Mouse (Mus musculus) urinary bladder, postnatal 14 days (tissue): Measurements from ENCODE around the gene Pced1b.

Source experiments
- DNase-seq: peaks from one replicate; pipeline ENCODE4 v3.0.0; 2021; ENCODE audit warnings: low spot score

Gene Pced1b

DNA sequence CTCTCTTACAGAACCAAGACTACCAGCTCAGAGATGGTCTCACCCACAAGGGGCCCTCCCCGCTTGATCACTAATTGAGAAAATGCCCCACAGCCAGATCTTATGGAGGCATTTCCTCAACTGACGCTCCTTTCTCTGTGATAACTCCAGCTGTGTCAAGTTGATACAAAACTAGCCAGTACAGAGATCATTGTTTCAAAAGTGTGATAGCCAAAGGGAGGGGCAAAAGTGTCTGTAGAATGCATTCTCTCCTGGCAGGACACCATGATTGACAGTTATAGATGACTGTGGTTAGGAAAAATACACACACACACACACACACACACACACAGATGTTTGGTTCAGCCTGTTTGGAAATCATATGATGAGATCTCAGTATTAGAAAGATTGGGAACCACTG is 150.9 kb downstream of the Pced1b start:
- DNase-seq, result no peak

DNA sequence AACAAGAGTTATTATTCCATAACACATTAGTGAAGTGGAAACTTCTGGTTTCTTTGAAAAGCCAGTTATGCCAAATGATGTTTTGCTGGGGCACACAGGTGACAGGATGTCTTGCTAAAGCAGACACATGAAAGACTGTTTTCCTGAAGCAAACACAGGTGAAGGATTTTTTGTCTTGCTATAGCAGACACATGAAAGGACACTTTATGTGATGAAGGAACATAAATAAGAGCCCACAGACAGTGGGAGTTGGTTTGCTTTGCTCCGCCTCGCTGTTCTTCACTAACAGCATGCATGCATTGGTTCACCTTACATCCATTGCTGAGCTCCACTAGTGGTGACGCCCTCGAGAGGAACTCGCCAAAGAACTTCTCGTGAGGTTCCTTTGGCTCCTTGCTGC is 154.0 kb downstream of the Pced1b start:
- no peak for DNase-seq

DNA sequence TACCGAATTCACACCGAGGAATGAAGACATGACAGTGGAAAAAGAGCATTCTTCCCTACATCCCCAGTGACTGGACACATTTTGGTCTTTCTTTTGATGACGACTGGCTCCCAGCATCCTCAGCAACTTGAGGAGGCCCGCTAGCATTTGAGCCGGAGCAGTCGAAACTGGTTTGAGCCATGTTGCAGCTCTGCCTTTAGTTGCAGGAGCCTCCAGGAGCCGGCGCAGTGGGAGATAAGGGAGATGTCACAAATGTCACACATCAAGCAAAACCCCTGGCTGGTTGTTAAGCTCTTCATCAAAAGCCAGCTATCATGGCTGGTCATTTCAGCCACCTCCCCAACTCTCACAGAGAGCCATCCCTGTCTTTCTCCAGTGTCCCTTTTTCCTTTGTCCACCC is 157.6 kb downstream of the Pced1b start:
- no peak for DNase-seq

DNA sequence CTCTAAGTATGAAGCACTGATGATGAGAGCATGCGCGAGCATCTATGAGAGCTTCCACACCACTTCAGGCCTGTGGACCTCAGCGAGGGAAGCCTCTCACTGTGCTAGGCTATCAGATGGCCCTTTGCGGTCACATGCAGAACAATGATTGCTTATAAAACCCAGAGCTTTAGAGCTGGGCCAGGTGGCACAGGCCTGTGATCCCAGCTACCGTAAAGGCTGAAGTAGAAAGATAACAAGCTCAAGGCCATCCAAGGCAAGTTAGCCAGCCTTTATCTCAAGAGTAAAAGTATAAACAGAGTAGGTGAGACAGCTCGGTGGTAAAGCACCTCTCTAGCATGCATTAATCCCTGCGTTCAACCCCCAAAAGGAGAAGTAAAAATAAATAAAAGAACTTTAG is 158.1 kb downstream of the Pced1b start:
- DNase-seq, result no peak

DNA sequence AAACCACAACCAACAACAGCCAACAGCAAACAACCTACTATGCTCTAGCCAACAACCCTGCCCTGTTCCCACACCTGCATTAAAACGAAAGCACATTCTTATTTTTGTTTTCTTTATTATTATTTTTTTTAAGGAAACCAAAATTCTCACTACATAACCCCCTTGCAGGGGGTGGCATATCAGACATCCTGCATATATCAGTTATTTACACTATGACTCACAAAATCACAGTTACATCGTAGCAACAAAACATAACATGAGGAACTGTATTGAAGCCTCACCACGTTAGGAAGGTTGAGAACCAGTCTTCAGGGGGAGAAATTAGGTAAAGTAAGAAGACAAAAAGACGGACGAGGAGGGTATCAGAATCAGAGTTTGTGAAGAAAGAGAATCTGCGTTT is 159.2 kb downstream of the Pced1b start:
- DNase-seq, result no peak

DNA sequence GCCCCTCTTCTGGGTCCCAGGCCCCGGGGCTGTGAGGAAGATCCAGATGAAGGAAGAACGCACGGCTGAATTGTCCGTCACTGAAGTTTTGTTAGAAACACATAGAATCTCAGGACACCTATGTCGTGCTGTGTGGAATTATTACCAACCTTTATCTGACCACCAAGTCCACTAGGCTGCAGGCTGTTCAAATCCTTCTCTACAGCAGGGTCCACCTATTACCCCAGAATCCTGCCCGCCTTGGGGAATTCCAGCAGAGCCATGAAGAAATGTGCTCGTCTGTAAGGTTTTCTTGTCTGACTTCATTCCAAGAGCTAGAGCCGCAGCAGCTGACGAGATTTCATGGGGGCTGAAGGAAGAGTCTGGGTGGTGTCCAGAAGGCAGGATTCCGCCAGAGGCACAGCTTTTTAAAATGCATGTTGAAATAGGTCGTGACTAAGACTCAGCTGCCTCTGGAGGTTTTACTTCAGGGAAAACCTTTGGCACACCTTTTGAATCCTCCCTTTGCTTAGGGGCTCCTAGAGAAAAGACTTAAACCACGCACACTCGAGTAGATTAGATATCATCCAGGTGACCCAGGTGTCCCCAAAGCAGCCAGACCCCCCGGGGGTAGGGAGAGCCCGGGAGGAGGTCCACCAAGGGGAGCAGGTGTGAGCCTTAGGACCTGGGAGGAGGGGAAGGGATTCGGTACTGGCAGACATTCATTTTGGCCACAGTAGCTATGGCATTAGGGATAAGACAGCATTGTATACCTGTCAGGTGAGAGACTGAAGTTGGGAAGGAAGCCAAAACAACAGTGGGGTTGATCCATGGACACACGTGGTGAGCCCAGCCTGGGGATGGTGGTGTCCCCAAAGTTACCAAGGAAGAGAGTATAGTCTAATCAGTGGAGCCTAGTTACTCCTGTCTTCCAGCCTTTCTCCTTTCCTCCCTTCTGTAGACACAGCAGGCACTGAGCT is 160.9 kb downstream of the Pced1b start:
- DNase-seq, result peak; percentile 54

DNA sequence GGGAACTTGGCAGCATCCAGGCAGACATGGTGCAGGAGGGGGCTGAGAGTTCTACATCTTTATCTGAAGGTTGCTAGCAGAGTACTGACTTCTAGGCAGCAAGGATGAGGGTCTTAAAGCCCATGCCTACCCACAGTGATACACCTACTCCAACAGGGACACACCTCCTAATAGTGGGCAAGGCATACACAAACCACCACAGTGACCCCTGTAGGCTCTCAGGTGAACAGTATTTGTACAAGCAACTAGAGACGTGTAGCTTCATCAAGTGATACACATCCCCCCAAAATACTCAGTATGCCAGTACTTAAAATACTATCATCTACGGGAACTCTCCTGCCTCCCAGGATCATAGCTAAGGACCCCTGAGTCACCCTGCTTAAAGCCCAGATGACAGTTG is 164.2 kb downstream of the Pced1b start:
- no peak for DNase-seq

DNA sequence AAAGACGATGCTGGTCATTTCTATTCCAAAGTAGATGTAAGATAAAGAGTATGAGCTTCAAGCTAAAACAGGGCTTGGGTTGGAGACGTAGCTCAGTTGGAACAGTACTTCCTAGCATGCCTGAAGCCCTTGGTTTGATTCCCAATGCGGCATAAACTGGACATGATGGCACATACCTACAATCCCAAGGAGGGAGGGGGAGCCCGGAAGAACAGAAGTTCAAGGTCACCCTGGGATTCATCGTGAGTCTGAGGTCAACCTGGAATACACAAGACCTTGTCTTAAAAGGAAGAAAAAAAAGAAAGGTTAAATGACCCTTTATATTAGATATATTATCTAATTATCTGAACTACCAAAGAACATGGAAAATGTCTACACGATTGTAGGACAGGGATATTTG is 164.8 kb downstream of the Pced1b start:
- DNase-seq, result no peak

DNA sequence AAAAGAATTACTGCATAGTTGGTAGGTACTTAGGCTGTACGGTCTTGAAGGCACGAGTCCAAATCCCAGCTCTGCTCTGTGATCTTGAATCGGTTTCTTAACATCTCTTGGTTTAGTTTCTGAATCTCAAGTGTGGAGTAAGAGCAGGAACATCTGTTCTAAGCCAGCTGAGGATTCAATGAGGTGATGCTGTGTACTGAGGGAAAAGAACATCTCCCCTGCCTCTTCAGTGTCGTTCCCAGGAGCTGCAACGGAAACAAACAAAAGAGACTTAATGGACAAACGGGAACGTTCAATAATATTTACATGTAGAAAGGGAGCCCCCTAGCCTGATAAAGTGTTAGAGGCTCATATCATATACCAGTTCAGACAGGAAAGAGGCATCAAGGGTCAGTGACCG is 165.4 kb downstream of the Pced1b start:
- DNase-seq, result no peak

DNA sequence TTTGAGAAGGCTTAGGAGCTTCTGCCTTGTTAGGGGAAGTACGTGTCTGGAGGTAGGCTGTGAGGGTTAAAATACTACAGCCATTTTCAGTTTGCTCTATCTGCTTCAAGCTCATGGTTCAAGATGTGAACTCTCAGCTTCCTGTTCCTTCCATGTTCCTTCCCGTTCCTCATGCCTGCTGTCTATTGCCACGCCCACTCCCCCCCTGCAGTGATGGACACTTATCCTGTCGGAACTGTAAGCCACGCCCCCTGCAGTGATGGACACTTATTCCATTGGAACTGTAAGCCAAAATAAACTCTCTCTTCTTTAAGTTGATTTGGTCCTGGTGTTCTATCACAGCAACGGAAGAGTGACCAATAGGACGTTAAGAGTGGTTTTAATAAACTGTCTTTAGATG is 166.0 kb downstream of the Pced1b start:
- no peak for DNase-seq

DNA sequence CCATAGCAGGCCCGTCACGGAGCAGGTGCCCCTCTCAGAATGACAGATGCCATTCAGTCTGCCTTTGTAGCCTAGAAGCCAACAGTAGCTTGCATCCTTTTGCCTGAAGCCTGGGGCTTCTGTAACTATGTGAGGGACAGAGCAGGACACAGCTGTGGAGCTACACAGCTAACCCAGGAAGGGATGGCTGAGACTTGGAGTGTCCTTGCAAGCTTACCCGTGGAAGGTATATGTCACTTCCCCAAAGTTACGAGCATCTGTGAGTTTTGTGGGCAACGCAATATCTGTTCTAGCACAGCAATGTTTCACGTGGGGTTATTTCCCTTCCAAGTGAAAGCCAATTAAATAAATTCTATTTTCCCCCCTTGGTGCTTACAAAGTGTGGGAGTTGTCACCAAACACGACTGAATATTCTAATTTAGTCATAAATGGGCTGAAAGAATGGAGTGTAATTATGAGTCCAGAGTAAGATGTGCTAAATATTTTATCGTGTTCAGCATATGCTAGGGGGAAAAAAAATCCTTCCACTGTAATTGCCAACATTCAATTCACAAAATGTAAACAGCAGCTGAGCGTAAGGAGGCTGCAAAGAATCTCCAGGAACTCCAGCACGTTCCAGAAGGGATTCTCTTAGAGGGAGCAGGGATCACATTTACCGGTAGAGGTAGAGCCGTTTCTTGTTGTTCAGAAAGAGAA is 168.0 kb downstream of the Pced1b start:
- DNase-seq, result no peak

DNA sequence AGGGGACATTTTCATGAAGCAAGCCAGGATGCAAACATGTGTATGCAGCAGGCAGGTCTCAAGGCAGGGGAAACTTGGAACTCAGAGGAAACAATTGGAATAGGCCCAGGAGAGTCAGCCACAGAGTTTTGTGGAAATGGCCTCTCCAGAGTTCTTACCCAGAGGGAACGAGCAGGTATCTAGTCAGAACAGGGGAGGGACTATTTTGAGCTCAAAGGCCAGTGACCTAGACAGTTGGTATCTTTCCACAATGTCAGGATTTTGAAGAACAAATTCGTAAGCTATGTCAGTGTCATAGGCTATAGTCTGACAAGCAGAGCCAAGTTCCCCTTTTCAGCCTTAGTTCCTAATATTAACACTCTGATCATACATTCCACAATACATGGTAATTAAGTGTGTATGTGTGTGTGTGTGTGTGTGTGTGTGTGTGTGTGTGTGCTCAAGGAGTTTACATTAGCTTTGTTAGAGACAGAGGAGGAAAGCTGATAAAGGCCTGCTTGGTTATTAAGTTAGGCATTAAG is 168.6 kb downstream of the Pced1b start:
- DNase-seq, result no peak

DNA sequence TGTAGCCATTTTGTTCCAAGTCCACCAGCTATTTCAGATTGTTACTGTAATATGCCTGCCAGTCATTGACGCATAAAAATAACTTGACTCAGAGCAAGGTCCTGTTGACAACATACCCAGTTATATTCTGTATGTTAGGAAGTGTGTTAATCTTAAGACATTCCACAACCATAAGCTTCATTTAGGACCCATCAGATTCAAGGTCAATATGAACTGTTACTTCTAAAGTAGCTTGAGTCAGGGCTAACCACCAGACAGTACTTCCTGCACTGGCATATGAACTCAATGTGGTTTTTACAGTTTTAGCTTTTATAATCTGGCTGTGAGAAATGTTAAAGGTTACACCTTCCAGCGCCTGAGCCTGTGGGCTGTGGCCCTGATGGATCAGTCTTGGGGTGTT is 173.4 kb downstream of the Pced1b start:
- DNase-seq, result no peak

DNA sequence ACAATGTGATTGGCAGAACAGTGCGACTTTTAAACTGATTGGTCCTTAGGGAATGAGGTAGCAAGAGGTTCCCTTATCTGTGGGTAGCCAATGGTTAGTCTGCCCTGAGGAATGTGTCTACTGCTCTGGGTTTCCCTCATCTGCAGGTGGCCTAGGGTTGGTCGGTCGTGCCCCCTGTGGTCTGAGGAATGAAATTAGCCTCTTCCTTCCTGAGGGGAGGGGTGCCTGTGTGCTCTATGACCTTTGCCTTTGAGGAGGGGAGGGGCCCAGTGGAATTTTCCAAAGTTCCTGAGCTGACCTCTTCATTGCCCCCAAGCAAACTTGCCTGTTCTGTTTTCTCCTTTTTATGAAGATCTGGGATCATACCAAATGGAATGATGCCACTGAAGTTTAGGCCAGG is 174.6 kb downstream of the Pced1b start:
- DNase-seq, result no peak

DNA sequence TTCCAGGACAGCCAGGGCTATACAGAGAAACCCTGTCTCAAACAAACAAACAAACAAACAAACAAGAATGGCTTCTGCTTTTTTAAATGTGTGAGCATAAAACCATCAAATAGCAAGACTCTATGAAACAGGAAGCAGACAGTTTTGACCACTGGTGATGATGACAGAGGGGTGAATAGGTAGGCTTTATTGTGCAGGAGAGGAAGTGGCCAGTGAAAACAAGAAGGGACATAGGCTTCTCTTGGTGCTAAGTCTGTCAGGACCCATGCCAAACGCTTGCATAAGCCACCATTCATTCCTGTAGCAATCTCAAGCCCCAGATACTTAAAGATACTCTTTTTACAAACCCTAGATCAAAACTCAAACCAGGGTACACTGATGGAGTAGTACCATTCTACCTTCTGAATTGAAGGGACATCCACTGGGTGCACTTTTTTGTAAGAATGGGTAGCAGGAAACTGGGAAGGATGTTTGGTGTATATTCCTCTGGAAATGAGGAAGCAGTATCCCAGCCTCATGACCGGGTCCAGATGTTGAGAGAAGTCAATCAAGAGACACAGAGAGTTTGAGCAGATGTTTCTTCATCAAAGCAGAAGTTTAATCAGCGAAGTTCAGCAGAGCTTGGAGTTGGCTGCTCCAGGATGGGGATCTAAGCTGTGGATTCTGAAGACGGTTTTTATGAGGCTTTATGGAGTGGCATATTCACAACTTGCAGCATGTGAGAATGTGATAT is 175.5 kb downstream of the Pced1b start:
- no peak for DNase-seq

DNA sequence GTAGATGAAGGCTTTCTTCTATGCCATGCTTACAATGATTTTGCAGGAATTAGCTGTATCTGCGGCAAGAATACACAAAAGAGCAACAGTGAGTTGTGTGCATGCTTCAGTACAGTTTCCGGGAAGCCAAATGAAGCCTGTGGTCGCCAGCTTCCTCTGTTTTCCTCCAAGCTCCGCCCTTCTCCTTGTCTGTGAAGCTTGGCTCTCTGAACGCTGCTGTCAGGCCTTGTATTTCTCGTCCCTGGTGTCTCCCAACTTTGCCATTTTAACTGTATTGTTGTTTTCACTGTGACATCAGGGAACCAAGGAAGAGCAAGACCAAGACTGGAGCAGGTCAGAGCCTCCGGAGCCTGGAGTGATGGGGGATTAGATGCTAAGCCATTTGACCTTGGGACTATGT is 177.5 kb downstream of the Pced1b start:
- no peak for DNase-seq

DNA sequence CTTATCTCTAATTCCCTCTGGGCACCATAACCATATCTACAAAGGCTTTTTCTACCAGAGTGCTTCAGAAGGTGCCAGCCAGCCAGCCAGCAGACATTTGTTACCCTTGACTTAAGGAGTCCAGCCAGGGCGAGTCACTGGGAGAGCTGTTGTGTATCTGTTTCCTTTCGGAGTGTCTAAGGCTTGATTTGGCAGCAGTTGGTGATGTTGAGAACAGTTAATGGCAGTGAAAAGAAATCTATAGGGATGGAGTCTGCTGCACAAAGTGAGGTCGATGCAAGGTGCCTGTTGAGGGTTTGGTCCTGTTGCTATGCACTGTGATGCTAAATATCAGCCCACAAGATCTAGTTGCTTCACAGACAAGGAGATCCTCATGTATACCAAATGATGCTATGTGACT is 178.1 kb downstream of the Pced1b start:
- DNase-seq, result no peak

DNA sequence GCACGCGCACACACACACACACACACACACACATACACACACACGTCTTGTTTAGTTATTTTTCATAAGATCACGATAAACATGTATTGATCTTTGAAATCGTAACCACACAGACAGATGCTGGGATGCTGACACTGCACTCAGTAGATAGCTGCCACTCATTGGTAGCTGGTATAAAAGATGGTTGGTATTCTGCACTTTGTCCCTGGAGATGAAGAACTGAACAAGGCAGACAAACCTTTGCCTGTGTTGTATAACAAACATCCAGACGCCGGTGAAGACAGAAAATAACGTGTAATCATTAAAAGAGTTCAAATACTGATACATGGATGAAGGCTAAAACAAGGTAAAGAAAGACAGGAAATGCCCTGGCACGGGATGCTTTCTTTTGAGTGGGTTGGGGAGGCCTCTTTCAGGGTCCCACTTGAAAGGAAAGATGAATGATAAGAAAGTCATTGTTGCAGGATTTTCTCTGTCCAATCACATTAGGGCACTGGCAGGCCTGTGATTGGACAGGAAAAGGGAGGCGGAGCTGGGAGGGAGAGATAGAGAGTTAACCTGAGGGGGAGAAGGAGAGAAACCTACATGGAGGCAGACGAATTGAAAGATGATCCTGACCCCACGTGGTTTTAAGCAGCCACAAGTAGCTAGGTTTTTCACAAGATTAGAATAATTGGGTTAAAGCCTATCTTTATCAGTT is 182.4 kb downstream of the Pced1b start:
- DNase-seq, result no peak

DNA sequence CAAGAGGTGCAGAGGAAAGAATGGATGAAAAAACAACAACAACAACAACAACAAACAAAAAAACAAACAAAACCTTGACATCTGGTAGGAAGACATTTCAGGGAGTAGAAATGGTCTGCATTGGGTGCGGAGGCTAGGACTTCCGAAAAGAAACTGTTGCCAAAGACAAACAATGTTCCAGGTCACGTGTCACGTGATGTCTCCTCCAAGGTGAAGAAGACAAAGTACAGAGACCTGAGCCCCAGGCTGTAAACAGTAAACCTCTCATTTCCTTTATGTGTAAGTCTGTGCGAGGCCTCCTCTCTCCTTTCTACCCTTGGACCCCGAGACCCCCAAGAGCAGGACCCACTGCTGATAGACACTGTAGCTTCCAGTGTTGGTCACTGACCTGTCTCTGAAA is 184.6 kb downstream of the Pced1b start:
- no peak for DNase-seq

DNA sequence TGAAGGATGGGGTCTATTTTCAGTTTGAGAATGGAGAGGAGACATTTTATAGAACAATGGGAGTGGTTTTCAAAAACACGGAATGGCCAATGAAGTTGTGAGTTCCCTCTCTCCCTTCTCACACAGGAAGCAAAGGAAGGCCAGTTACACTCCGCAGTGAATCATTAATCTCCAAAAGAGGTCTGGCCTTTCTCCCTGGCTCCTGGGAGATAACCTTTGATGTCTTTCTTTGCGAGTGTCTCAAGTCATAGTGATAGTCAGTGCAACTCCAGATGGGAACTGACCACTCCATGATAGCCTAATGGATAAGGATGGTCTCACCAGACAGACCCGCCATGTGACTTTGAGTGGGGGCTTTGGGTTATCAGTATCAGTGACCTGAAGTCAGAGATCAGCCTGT is 185.3 kb downstream of the Pced1b start:
- no peak for DNase-seq
